In genomic region chr9:72532381-72533088, GRCm38 (mm10) we compare ENCODE assay signal across 8 mouse cellular contexts. TPM values are rescaled to one million over a fixed set of nuclear protein-coding genes. Genes with fewer than 3 reads are reported as not detected.
A peak's percentile ranks its signal among the peaks of the same experiment; 100 is the strongest.
DNase-seq lines count a peak whose midpoint lies in the region; ATAC-seq lines count a peak whose summit lies in the region.

No protein-coding gene starts in this region.

- H3K4me1 ChIP-seq in intestine, embryonic 16.5 days (ENCODE audit: control insufficient read depth, insufficient read depth, low read length), result 0 out of 2 replicates have a peak, but pooled peaks cover 6% of the 10 kb centered on the region
- H3K4me1 ChIP-seq in midbrain, embryonic 10.5 days, result peaks cover 34% of the 10 kb centered on the region

- intact Hi-C loops in left cerebral cortex, postnatal 4 days (cut with DNase I), result no loop called here

- peak overlapping the region; percentile 99 for H3K9ac ChIP-seq in intestine, embryonic 16.5 days (ENCODE audit: low read depth, low read length)

- peak overlapping the region; percentile 97 for H3K4me3 ChIP-seq in intestine, embryonic 16.5 days (ENCODE audit: low read length)
- peak overlapping the region; percentile 95 for H3K4me3 ChIP-seq in midbrain, embryonic 10.5 days

- ATAC-seq in intestine, embryonic 16.5 days, result peak; percentile 30
- no peak for ATAC-seq in inflammation-experienced regulatory T-cells, adult 6 months

- H3K9me3 ChIP-seq in intestine, embryonic 16.5 days (ENCODE audit: control insufficient read depth, low read length), result no peaks in the 10 kb centered on the region
- H3K9me3 ChIP-seq in midbrain, embryonic 10.5 days (replicated peaks), result no peaks in the 10 kb centered on the region

- H3K27me3 ChIP-seq in intestine, embryonic 16.5 days (replicated peaks; ENCODE audit: control insufficient read depth, insufficient read depth, low read length), result no peaks in the 10 kb centered on the region
- H3K27me3 ChIP-seq in midbrain, embryonic 10.5 days (ENCODE audit: low read depth, poor library complexity, severe bottlenecking), result no peaks in the 10 kb centered on the region

- 0% methylated on average over 53 of the region's 55 CpGs for WGBS in intestine, embryonic 16.5 days
- 1% methylated on average over 53 of the region's 55 CpGs for WGBS in midbrain, embryonic 10.5 days

- peak overlapping the region; percentile 100 for H3K27ac ChIP-seq in intestine, embryonic 16.5 days (ENCODE audit: low read length)
- H3K27ac ChIP-seq in midbrain, embryonic 10.5 days (replicated peaks), result peak overlapping the region; percentile 100

- peak; percentile 71 for DNase-seq in adrenal gland, adult 2 months
- DNase-seq in embryo, embryonic 11 days, result peak; percentile 78
- DNase-seq in gastrocnemius, postnatal 25 days, result peak; percentile 60
- DNase-seq in left cerebral cortex, postnatal 4 days, result peak; percentile 81
- peak; percentile 84 for DNase-seq in midbrain, embryonic 10.5 days (ENCODE audit: low spot score)
- peak; percentile 67 for DNase-seq in right cerebral cortex, postnatal 4 days

- no peaks in the 10 kb centered on the region for H3K36me3 ChIP-seq in intestine, embryonic 16.5 days (ENCODE audit: control insufficient read depth, insufficient read depth, low read length)
- no peaks in the 10 kb centered on the region for H3K36me3 ChIP-seq in midbrain, embryonic 10.5 days

- peak overlapping the region; percentile 88 for H3K4me2 ChIP-seq in intestine, embryonic 16.5 days (ENCODE audit: low read depth, low read length)

RNA-seq across cellular contexts. Expression of gene Rfx7, which starts 0.5 kb away (rescaled TPM):
- total RNA-seq in adrenal gland, adult 2 months (2021), result 10 to 100 TPM; 18.9 to 20.4 TPM
- polyA plus RNA-seq in adrenal gland, adult 2 months (2012; rRNA removed), result 2.5 and 2.9 TPM in 2 replicates
- total RNA-seq in gastrocnemius, postnatal 25 days (2021), result 10 to 100 TPM; 16.9 to 20.7 TPM
- 6.3 and 6.9 TPM in 2 replicates for polyA plus RNA-seq in intestine, embryonic 16.5 days (2015; fragmentation: Nextera tagmentation; extraction: Ambion mirVana)
- total RNA-seq in left cerebral cortex, postnatal 4 days (2021), result 10 to 100 TPM; 54.6 to 59.8 TPM
- 14.8 and 15.4 TPM in 2 replicates for polyA plus RNA-seq in midbrain, embryonic 10.5 days (2016; fragmentation: Nextera tagmentation; extraction: Ambion mirVana)
- polyA plus RNA-seq in inflammation-experienced regulatory T-cells, adult 6 months (2017; shearing (Covaris generic)), result 10 to 100 TPM; 15.6 to 28.0 (median 23.6) TPM

RNA-seq across cellular contexts. Expression of gene Tex9, which starts 40.5 kb away (rescaled TPM):
- 1 to 10 TPM; 2.9 to 7.6 TPM for total RNA-seq in adrenal gland, adult 2 months (2021)
- 1.1 and 1.4 TPM in 2 replicates for polyA plus RNA-seq in adrenal gland, adult 2 months (2012; rRNA removed)
- 1 to 10 TPM; 1.2 to 1.9 TPM for total RNA-seq in gastrocnemius, postnatal 25 days (2021)
- polyA plus RNA-seq in intestine, embryonic 16.5 days (2015; fragmentation: Nextera tagmentation; extraction: Ambion mirVana), result 13.3 and 14.1 TPM in 2 replicates
- total RNA-seq in left cerebral cortex, postnatal 4 days (2021), result 10 to 100 TPM; 13.7 to 20.0 TPM
- 69.6 and 75.0 TPM in 2 replicates for polyA plus RNA-seq in midbrain, embryonic 10.5 days (2016; fragmentation: Nextera tagmentation; extraction: Ambion mirVana)
- 10 to 100 TPM; 13.3 to 13.5 (median 13.4) TPM for polyA plus RNA-seq in inflammation-experienced regulatory T-cells, adult 6 months (2017; shearing (Covaris generic))
